Mouse (Mus musculus) layer of hippocampus, adult 18-20 months (tissue): Measurements from ENCODE around the gene 1700020N01Rik. TPM values are rescaled to one million over a fixed set of nuclear protein-coding genes. Genes with fewer than 3 reads are reported as not detected.

Experiments used
- DNase-seq, 2 experiments: peaks; one replicate each; pipeline ENCODE4 v3.0.0; 2022; ENCODE audit warnings: low spot score in 2 of 2
- total RNA-seq, 2 experiments: library from RNA; stranded (reverse); gene quantifications; 2 replicates each; pipeline ENCODE4 v1.2.3; 2021

The 1700020N01Rik gene
- total RNA-seq, 2 experiments from 2014 or later, result not detected

DNA sequence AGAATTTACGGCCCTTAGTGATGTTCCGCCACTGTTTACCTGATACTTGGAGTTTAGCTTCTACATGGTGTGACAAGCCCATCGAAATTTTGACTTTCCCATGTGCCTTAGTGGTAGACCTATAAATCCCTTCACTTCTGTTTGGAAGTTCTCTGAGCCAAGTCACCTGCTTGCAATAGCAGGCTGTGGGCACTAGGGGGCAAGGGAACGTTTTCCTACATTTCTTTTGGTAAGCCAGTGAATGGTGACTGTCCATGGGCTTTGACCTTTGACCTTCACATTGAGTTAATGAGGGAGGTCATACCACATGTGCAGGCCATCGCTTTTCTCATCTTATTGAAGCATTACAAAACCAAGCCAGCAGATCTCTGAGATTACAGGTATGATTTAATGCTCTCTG, 8.0 kb downstream of the 1700020N01Rik start:
- DNase-seq, result peak in 1 of 2 experiments; percentile 71

GRCm38 (mm10) chr10:21604476-21604875, 11.5 kb downstream of the 1700020N01Rik start:
- DNase-seq, result peak in 1 of 2 experiments; percentile 44

DNA sequence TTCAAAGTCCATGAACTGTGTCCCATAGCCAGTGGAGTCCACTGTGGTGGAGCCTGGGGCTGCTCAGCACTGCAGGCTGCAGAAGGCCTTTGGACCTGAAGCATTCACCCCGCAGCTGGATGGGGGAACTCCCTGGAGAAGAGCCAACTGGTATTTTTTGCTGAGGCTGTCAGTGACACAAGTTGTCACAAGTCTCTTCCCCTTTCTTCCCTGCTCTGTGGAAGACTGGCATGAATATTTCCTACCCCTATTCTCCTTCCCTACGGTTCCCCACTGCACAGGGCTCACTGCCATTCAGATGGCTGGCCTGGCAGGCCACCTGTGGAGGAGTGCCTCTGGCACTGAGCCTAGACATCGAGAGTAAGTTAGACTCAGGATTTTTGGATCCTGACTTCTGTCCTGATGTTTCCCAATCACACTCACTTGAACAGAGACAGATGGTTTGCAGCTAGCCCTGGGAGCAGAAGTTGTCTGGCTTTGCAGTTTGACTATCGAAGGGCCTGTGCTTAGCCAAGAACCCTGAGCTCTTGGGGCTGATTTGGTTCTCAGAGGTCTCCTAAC, 12.1 kb downstream of the 1700020N01Rik start:
- DNase-seq, result peak in 1 of 2 experiments; percentile 53

DNA sequence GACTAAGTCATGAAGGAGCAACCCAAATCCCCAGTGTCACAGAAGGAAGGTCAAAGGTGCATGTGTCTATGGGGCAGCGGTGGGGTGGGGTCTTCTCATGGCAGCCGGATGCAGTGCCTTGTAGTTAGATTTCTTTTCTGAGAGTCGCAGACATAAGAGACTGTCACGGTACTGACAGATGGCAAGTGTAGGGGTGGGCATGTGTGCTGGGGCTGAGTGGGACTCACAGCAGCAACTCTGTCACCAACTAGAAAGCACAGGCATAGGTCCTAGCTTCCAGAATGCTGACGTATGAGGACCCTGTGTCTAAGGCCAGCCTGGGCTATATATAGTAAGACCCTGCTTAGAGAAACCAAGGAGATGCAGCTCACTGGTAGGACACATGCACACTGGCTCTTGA, 12.7 kb downstream of the 1700020N01Rik start:
- peak in 1 of 2 experiments; percentile 80 for DNase-seq

DNA sequence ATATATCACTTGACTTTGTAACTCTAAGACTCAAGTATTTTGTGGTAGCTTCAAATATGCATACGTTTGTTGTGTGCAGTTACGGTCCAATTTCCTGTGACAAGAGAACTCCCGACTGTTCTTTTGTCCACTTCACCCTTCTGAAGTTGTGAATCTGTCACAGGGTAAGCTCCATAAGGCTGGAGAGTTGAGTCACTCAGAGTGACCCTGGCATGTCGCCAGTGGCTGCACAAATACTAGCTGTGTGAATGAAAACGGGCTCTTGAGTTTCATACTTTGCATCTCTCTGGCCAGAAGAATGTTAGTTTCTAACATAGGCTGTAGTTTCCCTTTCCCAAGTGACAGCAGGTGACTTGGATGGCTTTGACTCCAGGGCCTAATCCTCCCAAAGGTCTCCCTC, 14.0 kb downstream of the 1700020N01Rik start:
- no peak for DNase-seq

GRCm38 (mm10) chr10:21609583-21609982, 16.6 kb downstream of the 1700020N01Rik start:
- no peak for DNase-seq

DNA sequence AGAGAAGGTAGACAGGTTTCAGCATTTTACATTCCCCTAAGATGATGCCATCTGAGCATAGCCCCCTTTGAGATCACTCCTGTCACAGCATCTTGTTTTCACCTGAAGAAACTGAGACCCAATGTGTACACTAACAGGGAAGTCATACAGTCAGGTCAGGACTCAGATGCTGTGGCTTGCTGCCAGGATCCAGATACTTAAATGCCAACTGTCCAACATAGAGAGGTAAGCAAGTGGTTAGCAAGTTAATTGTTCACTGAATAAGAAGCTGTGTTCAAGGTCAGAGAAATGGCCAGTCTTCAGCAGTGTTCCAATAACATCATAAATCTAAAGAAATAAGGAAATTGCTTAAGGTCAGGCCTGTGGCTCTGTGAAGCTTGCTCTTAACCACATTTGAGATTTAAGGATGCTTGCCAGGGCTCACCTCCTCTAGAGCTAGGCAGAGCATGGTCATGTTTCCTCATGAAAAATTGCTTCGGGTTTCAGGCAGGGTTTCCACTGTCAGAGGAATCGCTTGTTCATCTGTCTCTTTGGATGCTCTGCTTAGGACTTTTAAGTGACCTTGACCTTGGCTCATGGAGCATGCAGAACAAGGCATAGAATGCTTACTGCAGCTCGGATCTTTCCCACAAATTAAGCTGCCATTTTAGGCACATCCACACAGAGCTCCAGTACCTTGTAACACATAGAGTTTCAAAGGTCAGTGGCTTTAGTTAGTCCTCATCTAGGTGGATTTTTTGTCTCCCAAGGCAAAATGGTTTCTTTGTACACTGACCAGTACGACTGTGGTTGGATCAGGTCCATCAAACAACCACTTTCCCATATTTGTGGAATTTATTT, 20.3 kb downstream of the 1700020N01Rik start:
- DNase-seq, result no peak

GRCm38 (mm10) chr10:21614520-21614919, 21.6 kb downstream of the 1700020N01Rik start:
- no peak for DNase-seq

DNA sequence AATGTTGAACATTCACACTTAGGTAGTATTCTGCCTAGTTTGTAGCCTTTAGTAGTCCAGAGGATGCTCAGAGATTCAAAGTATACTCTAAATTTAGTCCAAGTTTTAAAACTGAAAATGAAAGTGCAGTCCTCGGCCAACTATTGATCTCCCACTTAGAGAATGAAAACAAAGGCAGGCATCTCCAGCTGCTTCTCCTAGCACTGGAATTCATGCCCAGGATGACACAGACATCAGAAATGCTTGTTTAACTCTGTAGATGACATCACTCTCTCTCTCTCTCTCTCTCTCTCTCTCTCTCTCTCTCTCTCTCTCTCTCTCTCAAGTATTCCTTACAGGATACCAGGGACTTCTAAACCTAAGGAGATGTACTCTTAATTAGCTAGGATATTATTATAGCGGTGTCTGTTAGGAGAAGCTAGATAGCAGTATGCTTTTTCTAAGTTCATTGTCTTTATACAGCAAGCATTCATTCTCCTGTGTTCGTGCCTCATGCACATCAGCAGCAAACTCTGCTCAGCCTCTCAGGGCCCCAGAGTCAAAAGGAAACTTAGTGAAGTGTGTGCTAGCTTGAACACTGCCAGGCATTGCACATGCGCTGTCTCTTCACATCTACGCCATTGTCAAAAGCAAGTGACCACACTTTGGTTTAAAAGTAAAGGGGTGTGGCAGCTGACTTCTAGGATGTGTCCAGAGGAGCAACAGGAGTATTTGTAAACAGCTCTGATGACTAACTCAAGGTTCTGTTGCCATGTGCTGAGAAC, 26.0 kb downstream of the 1700020N01Rik start:
- no peak for DNase-seq

DNA sequence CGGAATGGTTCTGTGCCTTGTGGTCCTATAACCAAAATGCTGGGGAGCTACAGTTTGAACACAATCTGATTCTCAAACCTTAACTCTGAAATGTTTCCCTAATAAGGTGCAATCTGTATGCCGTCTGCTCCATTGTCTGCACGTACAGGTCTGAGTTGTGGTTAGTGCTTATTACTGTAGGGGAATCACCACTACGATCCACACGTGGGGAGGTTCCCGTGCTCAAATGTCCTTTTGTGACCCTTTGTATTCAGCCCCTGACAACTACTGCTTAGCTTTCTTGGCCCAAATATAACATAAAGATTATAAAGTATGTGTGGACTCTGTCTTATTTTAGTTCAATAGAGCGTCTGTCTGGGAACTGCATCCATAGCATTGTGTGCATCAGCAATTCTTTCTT, 29.1 kb downstream of the 1700020N01Rik start:
- no peak for DNase-seq

GRCm38 (mm10) chr10:21628555-21628954, 35.6 kb downstream of the 1700020N01Rik start:
- peak in 1 of 2 experiments; percentile 72 for DNase-seq

- no peak for DNase-seq
These were observed 36.2 kb downstream of the 1700020N01Rik start for GRCm38 (mm10) chr10:21629031-21629740.

DNA sequence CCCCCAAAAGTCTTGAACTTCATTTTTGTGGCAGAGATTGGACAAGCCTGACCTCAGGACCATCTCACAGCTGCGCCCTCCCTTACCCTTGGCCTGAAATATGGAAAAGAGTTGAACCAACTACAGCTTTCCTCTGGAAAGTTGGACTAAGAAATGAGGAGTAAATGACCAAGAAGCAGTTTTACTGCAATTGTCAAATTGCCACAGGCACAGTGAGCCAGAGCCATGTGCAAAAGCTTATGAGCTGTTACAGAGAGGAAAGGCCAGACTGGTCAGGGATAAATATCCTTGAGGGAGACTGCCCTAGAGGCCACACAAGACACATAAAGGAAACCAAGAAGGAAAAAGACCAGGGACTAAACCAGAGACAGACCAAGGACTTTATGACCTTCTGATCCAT, 38.5 kb downstream of the 1700020N01Rik start:
- DNase-seq, result no peak

GRCm38 (mm10) chr10:21632687-21633086, 39.7 kb downstream of the 1700020N01Rik start:
- no peak for DNase-seq

GRCm38 (mm10) chr10:21635988-21636710, 43.2 kb downstream of the 1700020N01Rik start:
- DNase-seq, result no peak

- DNase-seq, result peak; percentile 22 to 69
These were observed 43.8 kb downstream of the 1700020N01Rik start for GRCm38 (mm10) chr10:21636711-21637081.

DNA sequence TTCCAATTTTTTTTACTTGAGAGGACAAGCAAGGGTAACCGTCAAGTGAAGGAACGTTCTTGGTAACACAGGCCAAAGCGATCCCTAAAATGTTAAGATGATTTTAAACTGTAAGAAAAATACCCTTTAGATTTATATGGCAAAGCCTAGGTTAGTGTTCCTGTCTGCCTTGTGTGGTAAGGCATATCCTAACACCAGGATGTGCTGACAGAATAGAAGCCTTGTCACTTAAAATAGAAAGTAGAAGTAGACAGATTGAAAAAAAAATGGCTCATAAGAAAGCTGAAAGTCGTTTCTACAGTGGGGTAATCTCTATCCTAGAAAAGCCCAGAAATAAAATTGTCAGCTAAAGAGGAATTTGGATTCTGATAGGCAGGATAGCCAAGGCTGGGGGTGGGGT, 58.4 kb downstream of the 1700020N01Rik start:
- no peak for DNase-seq

DNA sequence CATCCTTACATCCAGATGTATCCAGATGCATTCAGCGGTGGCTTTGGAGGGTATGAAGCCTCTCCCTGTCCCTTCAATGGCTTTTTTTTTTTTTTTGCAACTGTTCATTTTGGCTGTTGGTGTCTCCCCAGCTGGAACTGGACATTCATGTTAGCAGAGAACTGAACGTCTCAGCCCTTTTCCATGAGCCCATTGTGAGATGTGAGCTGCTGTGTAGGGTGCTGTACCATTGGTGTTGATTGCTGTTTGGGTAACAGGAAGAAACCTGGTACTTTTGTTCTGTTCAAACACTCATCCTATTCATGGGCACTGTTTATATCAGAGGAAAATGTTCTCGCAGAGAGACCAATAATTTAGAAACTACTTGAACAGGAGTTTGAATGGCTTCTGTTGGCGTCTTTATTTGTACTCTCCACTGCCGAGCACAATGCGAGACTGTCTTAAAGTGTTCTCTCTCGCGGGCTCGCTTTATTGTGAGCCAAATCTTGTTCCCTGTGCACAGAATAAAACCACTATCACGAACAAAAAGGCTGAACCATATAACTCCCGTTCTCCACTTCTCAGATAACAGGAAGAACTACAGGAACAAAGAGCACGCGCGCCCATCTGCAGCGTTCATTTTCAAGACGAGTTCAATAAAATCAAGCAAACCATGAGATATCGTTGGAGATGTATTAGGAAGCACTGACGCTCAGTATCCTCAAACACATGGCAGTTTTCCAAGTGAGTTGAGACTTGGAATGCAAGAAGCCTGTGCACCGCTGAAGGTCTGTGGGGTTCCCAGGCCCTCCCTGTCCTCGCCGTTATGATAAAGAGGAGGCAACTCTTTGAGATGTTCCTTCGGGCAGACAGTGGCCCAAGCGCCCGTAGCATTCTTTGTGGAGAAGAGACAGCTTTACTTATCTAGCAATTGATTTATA, 59.7 kb downstream of the 1700020N01Rik start:
- DNase-seq, result peak in 1 of 2 experiments; percentile 68

DNA sequence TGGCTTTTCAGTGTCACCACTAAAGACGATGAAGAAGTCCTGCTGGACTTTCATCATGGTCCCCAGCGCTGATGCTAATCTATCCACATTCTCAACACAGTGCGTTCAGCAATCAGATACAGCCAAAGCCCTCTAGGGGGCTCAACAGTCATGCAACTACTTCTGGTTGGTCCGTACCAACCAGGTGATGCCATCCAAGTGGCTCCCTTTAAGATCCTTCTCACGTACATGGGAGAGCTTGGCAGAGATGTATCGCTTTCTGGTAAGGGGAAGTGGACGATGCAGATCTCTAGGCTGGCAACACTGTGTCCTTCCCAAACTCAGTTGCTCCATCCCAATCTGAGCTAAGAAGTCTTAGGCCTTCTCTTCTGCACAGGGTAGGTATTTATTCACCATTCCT, 60.5 kb downstream of the 1700020N01Rik start:
- peak in 1 of 2 experiments; percentile 18 for DNase-seq
